Mouse (Mus musculus) urinary bladder, adult 18-20 months (tissue): ENCODE measurements at regions not wholly inside any gene's neighbourhood (a gene's known extent, or its start where the extent isn't known, plus 50 kb on each side); places are given as distances from the start of the nearest gene placed in this dataset.

Source experiments
- DNase-seq, 2 experiments: peaks; one replicate each; pipeline ENCODE4 v3.0.0; 2022; ENCODE audit warnings: low spot score in 2 of 2, mixed read lengths in 2 of 2

DNA sequence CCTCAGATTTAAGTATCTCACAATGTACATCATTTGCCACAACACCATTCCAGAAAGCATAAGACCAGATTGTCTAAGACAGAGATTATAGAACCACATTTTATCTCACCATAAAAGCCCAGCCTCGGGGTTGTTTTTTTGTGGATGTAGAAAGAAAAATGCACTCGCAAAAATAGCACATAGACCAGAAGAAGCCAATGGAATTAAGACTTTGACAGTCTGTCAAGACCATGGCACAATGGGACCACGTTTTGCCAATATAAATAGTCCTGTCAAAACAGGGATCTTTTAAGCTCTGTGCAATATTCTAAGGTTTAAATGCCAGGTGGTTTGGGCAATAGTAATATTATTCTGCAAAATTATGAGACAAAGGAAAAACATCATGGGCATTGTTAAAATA lies 547.3 kb downstream of the Adgrl2 start:
- no peak for DNase-seq

DNA sequence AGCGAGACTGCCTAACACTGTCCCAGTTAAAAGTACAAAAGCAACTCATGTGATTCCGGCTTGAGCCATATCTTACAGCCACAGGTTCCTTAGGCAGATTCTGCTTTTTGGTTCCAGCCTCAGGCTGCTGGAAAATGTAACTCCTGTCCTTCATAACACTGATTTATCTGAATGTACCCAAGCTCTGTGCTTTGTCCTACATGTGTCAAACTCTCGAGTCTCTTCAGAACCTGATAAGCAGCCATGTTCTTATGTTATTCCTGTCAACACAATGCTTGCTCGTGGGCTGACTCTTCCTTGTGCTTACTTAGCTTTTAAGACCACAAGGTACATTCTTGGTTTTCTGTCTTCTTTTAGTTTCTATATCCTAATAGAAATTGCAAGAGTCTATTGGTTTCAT lies 556.3 kb downstream of the Adgrl2 start:
- DNase-seq = no peak

DNA sequence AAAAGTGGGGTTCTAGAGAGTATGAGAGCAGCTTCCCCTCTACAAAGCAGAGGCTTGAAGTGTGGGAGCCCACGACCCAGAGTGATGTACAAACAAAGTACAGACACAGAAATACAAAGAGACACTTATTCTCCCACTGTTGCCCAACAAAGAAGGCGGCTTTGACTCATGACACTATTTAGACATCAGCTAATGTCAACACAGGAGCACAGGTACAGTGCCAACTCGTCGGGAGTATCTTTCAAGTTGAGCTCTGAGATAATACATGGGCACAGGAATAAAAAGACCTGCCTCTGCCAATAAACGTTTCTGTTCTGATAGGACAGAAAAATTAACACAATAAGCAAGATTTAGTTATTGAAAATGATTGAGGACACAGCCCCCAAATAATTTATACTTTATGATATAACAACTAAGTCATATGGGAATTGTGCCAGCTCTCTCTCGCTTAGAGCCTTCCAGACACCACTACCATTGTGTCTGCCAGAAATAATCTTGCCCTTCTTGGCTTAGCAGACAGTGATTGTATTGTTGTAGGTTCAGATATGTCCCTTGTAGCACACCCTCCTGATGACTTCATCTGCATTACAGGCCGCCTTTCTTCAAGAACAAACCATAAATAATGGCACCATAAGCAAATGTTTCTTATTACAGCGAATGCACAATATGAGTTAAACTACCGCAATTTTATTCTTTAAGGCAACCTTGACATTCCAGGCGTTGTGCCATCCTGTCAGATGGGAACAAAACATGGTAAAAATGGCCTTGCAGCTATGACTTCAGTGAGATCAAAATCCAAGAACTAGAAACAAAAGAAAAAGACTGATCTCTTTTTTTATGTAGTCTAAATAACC lies 561.1 kb downstream of the Adgrl2 start:
- no peak for DNase-seq

DNA sequence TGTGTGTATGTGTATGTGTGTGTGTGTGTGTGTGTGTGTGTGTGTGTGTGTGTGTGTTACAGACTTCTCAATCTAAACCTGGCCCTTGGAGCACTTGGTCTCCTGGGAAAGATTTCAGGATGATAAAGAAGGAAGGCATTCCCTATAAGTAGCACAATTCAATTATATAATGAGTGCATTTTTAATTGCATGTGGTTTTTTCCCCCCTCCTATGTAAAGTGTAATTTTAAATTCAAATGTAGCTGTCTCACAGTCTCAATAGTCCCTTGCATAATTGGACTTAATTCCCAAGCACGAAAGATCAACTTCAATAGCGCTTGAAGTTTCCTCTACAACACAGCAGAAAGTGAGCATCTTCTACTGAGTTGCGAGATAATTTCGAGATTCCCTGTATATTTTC lies 566.3 kb downstream of the Adgrl2 start:
- no peak for DNase-seq

DNA sequence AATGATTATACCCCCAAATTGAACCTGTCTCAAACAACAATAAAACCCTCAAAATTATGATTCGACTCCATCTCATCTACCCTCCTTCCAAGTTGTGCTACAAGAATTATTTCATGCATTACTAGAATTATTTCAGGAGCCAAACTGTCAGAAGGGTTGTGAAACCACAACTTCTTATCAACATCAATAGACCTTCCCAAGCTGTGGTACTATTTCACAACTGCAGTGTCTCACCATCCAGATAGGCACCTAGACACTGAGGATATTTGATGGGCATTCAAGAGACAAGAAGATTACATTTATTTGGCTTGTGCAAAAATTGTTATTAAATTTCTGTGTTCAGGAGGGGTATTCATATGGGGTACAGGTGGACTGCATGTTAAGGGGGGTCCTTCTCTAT lies 567.0 kb downstream of the Adgrl2 start:
- DNase-seq = no peak

DNA sequence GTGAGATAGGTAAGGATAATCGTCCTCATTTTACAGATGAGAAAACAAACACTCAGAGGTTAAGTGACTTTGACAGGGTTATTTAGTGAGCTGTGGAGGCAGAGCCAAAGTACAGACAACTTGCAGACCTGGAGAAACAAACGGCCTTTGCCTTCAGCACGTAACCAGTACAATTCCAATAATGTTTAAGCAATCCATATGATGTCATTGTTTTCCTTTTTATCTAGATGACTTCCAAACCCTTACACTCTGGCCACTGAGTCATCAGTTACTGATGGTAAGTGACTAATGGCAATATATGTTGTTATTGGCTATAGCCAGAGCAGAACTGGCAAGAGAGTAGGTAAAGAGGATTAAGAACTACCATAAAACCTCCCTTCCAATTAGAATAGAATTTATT lies 567.6 kb downstream of the Adgrl2 start:
- DNase-seq = no peak

DNA sequence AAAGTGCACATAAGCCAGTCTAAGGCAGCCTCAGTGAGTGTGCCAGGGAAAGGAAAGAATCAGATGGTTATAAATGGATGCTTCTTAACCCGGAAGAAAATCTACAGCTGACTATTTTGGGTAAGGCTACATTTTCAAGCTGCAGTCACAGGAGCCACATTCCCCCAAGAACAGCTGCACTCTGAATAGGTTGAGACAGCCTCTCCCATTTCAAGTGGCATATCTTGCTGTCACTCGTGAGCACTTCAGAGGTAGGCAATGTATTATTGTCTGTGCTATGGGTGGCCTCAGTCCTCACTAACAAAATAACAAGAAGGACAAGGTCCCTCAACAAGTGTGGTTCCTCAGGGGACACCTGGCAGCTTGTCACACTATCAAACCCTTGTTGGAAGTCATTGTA lies 568.1 kb downstream of the Adgrl2 start:
- no peak for DNase-seq

DNA sequence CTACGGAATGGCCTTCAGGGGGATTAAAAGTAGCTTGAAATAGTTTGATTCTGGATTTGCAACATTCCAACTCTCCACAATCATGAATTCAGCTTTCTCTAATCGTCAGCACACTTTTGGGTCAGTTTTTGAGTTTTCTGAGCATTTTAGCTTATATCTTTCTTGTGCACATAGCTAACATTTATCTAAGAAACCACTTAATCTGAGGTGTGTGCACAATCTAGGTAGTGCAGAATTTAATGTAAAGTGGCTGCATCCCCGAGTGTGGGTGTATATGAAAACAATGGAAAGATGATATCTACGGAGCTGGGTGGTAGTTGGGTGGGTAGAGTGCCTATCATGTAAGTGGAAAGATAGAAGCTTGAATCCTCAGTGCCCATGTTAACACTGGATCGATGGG lies 570.1 kb downstream of the Adgrl2 start:
- DNase-seq = no peak

DNA sequence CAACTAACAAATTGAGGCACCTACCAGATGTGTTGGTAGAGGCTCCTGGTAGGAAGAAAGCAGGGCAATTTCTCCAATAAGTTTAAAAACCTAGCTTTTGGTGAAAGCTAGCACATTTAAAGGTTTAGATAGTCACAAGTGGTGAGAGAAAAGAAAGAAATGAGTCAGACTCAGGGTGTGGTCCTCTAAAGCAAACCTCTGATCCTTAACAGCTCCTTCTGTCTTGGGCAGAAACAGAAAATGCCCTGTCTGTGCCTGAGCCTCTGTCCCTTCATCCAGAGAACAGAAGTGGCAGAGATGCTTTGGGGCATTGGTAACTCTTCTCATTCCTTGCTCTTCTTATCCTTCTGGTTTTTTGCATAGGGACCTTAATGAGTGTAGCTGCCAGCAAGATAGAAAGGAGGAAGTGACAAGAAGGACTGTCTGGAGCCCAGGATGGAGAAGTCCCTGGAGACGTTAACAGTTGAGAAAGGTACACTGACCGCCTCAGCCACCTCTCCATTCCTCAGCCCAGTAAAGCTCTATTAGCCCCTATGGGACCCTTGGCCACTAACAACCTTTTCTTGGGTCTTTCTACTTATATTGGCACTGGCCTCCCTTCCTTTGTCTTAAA lies 570.8 kb downstream of the Adgrl2 start:
- no peak for DNase-seq

DNA sequence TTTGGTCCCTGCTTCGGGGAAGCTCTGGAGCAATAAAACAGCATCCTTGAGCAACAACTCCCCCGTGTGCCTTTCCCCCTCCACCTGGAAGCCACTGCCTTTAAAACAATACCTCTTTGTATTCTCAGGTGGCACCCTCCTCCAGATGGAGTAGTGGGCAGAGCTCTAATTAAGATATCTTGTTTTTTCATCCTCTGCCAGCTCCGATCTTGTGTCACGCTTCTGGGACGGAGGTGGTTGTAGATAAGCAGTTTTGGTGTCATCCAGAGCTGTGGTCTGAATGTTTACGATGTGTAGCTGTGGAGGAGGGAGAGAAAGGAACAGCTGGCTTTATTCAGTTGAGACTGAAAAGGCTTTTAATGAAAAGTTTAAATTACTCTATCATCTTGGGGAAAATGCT lies 572.3 kb downstream of the Adgrl2 start:
- no peak for DNase-seq

DNA sequence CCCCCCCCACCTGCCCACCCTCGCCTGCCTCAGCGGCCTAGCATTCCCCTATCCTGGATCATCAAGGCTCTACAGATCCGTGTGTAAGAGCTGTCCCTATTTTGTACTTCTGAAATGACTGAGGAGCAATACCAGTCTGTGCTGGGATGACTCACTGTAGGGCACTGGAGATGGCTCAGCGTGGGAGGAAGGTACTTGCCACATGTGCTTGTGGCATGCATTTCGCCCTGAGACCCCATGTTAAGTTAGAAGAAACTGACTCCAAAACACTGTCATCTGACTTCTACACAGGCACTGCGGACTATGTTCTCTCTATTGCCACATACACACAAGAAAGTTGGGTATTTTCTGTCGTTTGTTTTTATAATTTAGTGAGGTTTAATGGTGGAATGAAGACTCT lies 574.9 kb downstream of the Adgrl2 start:
- DNase-seq = no peak

DNA sequence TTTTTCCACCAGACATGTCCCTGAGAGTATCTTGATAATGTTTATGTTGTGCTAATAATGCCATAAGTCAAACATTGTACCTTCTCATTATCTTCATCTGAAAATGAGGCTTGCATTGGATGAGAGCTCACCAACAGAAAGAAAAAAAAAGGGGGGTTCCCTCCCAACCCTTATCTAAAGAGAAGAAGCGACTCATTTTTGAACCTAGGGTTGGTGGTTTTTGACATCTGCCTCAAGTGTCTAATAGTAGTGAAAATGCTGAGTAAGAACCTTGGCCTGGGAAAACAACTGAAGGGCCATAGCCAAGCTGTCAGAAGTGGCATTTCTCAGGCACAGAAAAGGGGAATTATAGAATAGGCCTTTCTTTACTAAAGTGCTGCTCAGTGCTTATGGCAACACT lies 577.3 kb downstream of the Adgrl2 start:
- DNase-seq = no peak

DNA sequence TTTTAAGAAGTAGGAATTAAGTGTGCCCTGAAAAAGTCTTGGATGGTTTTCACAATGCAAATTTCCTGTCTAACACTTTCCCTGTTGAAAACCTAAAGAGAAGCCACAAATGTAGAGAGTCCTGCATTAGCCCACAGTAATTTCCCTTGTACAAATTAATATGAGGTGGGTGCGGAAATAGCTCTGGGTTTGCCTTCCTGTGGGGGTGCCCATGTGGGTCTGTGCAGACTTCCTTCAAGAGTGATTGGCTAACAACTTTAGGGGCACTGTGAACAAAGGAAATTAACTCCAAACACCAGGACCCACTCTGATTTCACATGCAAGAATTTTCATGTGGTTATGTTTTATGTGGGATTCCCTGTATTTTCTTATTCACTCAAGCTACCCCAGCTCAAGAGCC lies 578.2 kb downstream of the Adgrl2 start:
- DNase-seq = no peak

DNA sequence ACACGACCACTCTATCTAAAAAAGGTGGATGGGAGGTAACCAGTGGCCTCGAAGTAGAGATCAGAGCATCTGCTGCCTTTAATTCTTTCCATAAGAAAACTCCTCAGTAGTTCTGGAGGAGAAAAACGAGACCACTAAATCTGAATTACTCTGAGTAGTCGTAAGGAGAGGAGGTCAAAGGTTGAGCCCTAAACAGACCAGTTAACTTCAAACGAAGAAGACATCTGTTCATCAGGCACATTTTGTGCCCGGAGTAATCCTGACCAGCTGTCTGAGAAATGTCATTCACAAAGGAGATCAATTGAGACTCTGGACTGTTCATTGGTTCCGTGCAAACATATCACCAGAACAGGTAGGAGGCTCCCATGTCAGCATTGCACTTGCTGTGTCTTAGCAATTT lies 592.0 kb downstream of the Adgrl2 start:
- no peak for DNase-seq

DNA sequence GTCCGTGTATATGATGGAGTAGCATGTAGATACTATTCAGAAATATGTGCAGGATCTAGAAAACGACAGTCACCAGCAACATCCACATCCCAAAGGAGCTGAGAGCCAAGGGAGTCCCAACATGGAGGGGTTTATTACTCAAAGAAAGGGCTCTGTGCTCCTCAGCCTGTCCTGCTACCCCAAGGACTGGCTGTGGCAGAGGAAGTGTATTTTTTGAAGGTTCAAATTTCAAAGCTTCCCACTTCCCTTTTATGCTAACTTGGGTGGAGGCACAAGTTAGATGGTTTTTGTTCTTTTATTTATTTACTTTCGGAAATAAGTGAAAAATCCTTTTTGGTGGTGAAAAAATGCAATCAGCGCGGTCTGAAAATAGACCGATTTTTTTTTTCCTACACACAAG lies 602.8 kb downstream of the Adgrl2 start:
- DNase-seq = no peak

DNA sequence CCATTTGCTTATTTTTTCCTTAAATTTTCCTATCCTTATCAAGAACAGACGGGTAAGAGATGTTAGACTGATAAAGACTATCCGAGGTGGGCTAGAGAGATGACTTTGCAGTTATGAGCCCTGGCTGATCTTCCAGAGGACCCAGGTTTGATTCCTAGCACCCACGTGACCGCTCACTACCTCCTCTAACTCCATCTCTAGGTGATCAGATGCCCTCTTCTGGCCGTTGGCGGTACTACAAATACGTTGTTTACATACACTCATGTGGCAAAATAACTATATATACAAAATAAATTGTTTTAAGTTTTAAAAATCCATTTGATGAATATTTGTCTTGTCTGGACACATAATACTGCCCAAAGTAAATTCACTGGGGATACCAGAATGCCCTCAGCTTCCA lies 604.6 kb downstream of the Adgrl2 start:
- DNase-seq = no peak

DNA sequence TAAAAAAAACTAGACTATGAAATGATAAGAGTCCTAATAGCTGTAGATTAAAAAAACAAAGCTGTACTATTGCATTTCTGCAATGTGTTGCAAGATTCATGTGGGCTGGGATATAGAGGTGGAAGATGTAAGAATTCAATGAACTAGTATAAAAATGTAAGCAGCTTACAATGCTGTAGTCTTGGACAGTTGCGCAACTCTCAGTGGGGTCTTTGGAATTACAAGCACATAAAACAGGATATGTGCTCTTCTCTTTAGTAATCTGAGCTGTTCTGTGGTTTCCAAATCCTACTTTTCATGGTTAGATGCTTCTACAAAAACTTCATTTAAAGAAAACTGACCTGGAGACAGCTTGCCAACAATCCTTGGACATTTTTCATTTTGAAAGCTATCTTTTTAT lies 609.3 kb downstream of the Adgrl2 start:
- no peak for DNase-seq

DNA sequence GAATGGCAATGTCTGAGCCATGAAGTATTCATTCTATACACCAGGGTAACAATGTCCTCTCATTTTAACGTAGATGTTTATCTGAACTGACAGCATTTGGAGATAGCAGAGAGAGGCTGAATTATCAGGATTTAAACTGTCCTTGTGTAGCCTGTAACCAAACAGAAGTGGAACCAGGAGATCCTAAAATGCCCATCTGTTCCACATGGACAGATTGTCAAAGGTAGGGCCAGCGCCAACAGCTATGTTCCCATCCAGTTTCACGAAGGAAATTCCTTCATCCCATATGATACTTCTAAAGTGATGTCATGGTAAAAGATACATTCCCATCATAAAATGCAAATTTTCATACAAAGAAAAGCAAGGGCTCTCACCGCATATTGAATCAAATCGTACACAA lies 627.0 kb downstream of the Adgrl2 start:
- DNase-seq = no peak

DNA sequence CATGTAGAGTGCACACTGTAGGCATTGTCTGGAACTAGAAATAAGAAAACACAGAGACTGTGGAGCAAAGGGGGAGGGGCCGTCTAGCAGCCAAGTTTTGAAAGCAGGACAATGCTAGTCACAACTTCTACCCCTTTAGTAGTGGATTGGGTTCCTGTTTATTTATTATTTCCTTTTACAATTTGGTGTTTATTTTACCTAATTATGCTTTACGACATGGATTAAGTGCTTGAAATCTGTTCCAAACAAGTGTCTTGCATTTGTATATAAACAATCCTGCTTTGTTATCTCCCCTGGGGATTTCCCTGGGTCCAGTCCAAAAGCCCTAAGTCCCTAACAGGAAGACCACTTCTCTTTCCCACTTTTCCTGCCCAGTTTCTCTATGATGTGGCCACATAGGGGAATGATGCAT lies 627.9 kb downstream of the Adgrl2 start:
- DNase-seq = no peak

DNA sequence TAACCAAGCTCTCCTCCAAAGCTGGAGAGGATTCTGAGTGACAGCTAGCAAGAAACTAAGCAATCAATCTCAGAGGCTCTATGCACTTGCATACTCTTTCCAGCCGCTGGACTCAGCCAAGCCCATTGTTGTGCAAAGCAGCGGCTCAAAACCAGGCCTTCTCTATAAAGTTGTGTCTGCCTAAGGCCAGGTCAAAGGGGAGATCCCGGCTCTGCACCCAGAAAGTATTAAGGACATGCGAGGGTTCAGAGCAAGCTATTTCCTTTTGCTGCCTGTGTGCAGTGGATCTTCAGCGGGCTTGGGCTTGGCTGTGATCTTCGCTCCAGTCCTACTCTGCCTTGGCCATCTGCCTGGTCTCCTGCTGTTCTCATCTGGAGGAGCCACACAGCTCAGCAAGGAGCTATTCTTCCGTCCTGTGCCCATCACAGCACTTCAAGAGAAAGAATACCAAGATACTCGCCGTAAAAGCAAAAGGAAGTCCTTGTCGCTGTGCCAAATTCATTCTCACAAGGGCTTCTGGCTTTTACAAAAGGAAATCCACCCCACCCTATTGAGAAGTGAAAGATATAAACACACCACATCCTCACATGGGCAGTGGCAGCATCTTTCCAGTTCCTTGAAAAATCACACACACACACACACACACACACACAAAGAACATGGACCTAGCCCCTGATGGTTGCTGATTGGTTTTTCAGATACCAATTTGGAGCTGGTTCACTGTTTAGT lies 646.6 kb downstream of the Adgrl2 start:
- peak in 1 of 2 experiments; percentile 19 for DNase-seq

DNA sequence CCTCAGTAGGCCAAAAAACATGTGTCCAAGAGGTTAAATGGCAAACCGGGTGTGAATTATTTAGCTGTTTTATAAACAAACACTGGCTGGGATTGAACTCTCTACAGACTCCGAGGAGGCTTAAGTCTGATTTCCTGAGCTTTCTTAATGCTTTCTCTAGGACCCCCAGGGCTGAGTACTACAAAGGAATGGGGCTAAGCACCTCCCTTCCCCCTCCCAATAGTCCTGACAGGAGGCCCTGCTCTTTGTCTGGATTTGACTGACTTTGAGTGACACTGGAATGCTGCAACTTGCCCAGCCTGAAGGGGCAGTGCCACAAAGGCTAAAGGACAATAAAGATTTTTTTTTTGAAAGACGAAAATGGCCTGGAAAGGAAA lies 647.1 kb downstream of the Adgrl2 start:
- DNase-seq = no peak

DNA sequence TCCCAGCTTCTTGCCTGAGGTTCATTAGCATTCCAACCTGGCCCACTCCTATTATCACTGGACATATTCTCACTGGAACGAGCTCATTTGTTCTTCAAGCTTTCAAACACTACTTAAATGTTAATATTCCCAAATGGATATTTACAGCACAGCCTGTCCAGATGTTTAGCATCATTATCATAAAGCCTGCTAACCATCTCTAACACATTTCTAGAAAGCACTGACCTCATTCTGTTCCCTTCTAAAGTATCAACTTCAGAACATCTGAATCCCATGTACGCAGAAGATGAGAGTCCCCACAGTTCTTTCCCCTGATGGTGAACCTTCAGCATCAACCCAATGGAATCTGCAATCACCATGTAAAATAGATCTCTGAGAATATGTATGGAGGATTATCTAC lies 651.1 kb downstream of the Adgrl2 start:
- DNase-seq = no peak

DNA sequence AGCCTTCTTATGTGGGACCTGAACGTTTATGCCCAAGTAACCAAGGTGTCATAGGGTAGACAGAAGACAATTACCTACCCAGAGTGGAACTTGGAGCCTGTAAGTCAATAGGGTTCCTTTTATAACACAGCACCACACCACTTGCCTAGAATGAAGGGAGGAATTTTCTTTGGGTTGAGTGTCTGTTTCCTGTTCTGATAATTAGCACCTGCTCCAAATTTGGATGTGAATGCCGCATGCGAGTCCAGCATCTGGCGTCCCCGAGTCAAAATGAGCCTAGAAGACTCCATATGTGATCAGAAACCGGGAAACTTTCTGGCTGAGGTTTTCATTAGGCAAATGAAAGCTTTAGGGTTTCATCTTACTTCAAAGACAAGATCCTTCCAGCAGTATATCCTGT lies 653.7 kb downstream of the Adgrl2 start:
- no peak for DNase-seq
